Mouse (Mus musculus) liver, adult 2 months (tissue): Measurements from ENCODE around the gene Hal.

Source experiments
- CTCF ChIP-seq: fragments of 200-500 bp; IDR thresholded peaks from 2 replicates; pipeline ENCODE4 v1.5.1; 2011; ENCODE audit warnings: low read depth, low read length, control low read depth
- POLR2A ChIP-seq: fragments of 200-500 bp; IDR thresholded peaks from 2 replicates; pipeline ENCODE4 v1.6.1; 2011; ENCODE audit warnings: low read length, control low read depth; ENCODE audit not compliant: insufficient read depth; ENCODE audit errors: extremely low read depth

DNA sequence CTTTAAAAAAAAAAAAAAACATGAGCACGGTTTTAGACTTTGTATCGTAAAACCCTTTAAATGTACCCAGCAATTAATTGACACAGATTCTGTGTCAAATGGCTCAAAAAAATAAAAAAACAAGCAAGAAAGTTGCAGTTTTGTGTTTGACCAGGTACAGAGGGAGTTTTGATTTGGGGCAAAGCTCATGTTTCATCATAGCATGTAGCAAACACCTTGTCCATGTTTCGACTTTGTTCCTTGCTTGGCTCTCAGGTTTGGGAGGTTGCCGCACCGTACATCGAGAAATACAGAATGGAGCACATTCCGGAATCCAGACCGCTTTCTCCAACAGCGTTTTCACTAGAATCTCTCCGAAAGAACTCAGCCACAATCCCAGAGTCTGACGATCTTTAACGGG, 27.4 kb downstream of the Hal start:
- TF ChIP-seq CTCF (no peak), POLR2A (no peak)
